Mouse (Mus musculus): ENCODE results near the gene Lpin2. TPM values are rescaled to one million over a fixed set of nuclear protein-coding genes. Genes with fewer than 3 reads are reported as not detected.

Gene Lpin2
- polyA plus RNA-seq, 2 experiments: 28.6 to 31.1 TPM

DNA sequence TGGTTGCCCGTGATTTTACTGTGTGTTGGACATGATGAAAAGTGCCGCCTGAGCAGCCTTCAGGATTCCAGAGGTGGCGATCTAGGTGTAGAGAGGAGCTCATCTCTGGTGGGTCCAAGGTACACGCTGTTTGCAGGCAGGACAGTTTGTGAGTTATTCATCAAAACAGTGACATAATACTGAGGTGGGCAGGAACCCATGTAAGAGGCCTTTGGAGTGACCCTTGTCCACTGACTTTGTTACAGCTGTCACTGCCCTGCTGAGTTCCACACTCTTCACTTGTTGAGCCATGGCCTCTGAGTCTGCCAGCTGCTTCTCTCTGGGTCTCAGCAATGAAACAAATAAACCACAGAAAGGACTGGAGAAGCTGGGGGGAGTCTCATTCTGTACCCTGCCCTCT, 19.8 kb downstream of the Lpin2 start:
- WGBS (ENCODE audit: insufficient replicate concordance): 79% methylated on average over 4 of the region's 4 CpGs
- Histone ChIP-seq H3K4me3 (ENCODE audit: insufficient read depth in 1 of 2, low read depth in 2 of 2, low read length in 2 of 2) (no peak overlapping the region), H3K27ac (no peak overlapping the region), H3K9me3 (ENCODE audit: control insufficient read depth, low read length) (no peaks in the 10 kb centered on the region), H3K36me3 (replicated peaks; ENCODE audit: control insufficient read depth, insufficient read depth, low read depth) (no peaks in the 10 kb centered on the region), H3K4me2 (ENCODE audit: low read depth) (no peak overlapping the region), H3K9ac (replicated peaks) (no peak overlapping the region), H3K27me3 (ENCODE audit: control insufficient read depth, insufficient read depth, low read length) (no peaks in the 10 kb centered on the region), H3K4me1 (replicated peaks; ENCODE audit: control insufficient read depth in 2 of 2, insufficient read depth in 2 of 2, low read length in 1 of 2) (peaks cover 23 to 37% of the 10 kb centered on the region in 2 experiments)
- TF ChIP-seq EP300 (IDR thresholded peaks at IDR 0.05; ENCODE audit: low read depth): no peak
- TF ChIP-seq CTCF (IDR thresholded peaks at IDR 0.05; ENCODE audit: low read depth): no peak
- ATAC-seq (ENCODE audit: insufficient read depth) (no peak), DNase-seq (ENCODE audit: low read depth in 3 of 3, low spot score in 3 of 3) (no peak)

- TF ChIP-seq EP300 (IDR thresholded peaks at IDR 0.05; ENCODE audit: low read depth) (peak; percentile 93), CTCF (IDR thresholded peaks at IDR 0.05; ENCODE audit: low read depth) (no peak)
- H3K27me3 ChIP-seq (ENCODE audit: control insufficient read depth, insufficient read depth, low read length): no peaks in the 10 kb centered on the region
- peaks cover 25 to 40% of the 10 kb centered on the region in 2 experiments for H3K4me1 ChIP-seq (replicated peaks; ENCODE audit: control insufficient read depth in 2 of 2, insufficient read depth in 2 of 2, low read length in 1 of 2)
- H3K4me2 ChIP-seq (ENCODE audit: low read depth): peak overlapping the region; percentile 77
- ATAC-seq (ENCODE audit: insufficient read depth) (peak; percentile 98), DNase-seq (ENCODE audit: low read depth in 3 of 3, low spot score in 3 of 3) (peak; percentile 84 to 85 (median 85))
- peaks cover 3% of the 10 kb centered on the region for H3K36me3 ChIP-seq (replicated peaks; ENCODE audit: control insufficient read depth, insufficient read depth, low read depth)
- H3K27ac ChIP-seq: peak overlapping the region; percentile 89
- H3K4me3 ChIP-seq (ENCODE audit: insufficient read depth in 1 of 2, low read depth in 2 of 2, low read length in 2 of 2): peak overlapping the region; percentile 59 to 62
- H3K9me3 ChIP-seq (ENCODE audit: control insufficient read depth, low read length): no peaks in the 10 kb centered on the region
- WGBS (ENCODE audit: insufficient replicate concordance): 43% methylated on average over 9 of the region's 9 CpGs
- H3K9ac ChIP-seq (replicated peaks): peak overlapping the region; percentile 75
Observed at GRCm38 (mm10) chr17:71203998-71204808, 21.8 kb downstream of the Lpin2 start.

DNA sequence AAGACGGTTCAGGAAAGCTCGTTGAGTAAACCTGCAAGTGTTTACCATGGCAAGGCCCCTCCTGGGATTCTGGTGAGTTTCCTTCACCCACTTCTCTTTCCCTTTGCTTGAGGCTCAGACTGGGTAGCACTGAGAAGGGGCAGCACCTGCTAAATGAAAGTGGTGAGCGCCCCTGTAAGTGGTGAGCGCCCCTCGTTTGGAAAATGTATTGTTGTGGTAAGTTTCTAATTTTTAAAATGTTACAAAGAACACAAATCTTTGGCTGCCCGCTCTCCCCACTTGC, 22.4 kb downstream of the Lpin2 start:
- Histone ChIP-seq H3K4me3 (ENCODE audit: insufficient read depth in 1 of 2, low read depth in 2 of 2, low read length in 2 of 2) (peak overlapping the region; percentile 59 to 62), H3K4me2 (ENCODE audit: low read depth) (peak overlapping the region; percentile 77), H3K4me1 (replicated peaks; ENCODE audit: control insufficient read depth in 2 of 2, insufficient read depth in 2 of 2, low read length in 1 of 2) (peaks cover 29 to 44% of the 10 kb centered on the region in 2 experiments), H3K27ac (peak overlapping the region; percentile 89), H3K9me3 (ENCODE audit: control insufficient read depth, low read length) (no peaks in the 10 kb centered on the region), H3K27me3 (ENCODE audit: control insufficient read depth, insufficient read depth, low read length) (no peaks in the 10 kb centered on the region), H3K36me3 (replicated peaks; ENCODE audit: control insufficient read depth, insufficient read depth, low read depth) (peaks cover 3% of the 10 kb centered on the region), H3K9ac (replicated peaks) (peak overlapping the region; percentile 75)
- ATAC-seq (ENCODE audit: insufficient read depth) (peak; percentile 26), DNase-seq (ENCODE audit: low read depth in 3 of 3, low spot score in 3 of 3) (no peak)
- no peak for TF ChIP-seq EP300 (IDR thresholded peaks at IDR 0.05; ENCODE audit: low read depth)
- 52% methylated on average over 6 of the region's 6 CpGs for WGBS (ENCODE audit: insufficient replicate concordance)

DNA sequence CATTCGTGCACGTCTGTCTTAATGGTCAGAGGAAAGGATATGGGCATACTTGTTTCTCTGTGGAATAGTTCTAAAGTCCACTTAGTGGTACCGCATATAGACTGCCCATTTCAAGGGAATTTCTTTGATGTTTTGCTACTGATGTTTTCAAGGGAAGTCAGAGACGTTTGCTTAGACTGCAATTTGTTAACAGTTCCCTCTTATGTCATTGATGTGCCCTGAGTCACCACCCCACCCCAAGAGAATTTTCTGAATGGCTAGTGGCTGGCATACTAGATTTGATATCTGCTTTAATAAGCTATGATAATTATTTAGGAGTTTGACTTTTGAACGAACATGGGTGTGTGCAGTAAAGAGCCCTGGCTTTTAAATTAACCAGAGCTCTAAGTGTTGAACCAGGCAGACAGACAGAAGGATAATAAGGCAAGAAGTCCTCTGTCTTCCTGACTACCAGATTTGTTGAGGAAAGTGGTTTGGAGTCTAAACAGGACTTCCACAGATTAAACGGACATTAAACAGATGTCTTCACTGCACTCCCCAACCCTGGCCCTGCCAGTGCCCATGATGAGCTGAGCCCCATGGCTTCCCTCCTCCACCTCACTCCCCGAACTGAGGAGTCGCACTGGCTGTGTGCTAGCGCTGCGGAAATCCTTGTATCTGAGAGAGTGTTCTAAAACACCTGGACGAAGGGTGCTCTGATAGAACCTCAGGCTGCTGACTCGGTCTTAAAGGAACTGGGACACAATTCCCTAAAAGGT, 24.0 kb downstream of the Lpin2 start:
- TF ChIP-seq CTCF (IDR thresholded peaks at IDR 0.05; ENCODE audit: low read depth) (no peak), EP300 (IDR thresholded peaks at IDR 0.05; ENCODE audit: low read depth) (no peak)
- 67% methylated on average over 12 of the region's 12 CpGs for WGBS (ENCODE audit: insufficient replicate concordance)
- peaks cover 3% of the 10 kb centered on the region for H3K36me3 ChIP-seq (replicated peaks; ENCODE audit: control insufficient read depth, insufficient read depth, low read depth)
- peak overlapping the region; percentile 30 to 62 for H3K4me3 ChIP-seq (ENCODE audit: insufficient read depth in 1 of 2, low read depth in 2 of 2, low read length in 2 of 2)
- H3K27ac ChIP-seq: peak overlapping the region; percentile 14
- ATAC-seq (ENCODE audit: insufficient read depth) (no peak), DNase-seq (ENCODE audit: low read depth in 3 of 3, low spot score in 3 of 3) (no peak)
- H3K4me1 ChIP-seq (replicated peaks; ENCODE audit: control insufficient read depth in 2 of 2, insufficient read depth in 2 of 2, low read length in 1 of 2): peaks cover 42 to 55% of the 10 kb centered on the region in 2 experiments
- H3K27me3 ChIP-seq (ENCODE audit: control insufficient read depth, insufficient read depth, low read length): no peaks in the 10 kb centered on the region
- H3K9ac ChIP-seq (replicated peaks): peak overlapping the region; percentile 56
- H3K9me3 ChIP-seq (ENCODE audit: control insufficient read depth, low read length): no peaks in the 10 kb centered on the region
- H3K4me2 ChIP-seq (ENCODE audit: low read depth): peak overlapping the region; percentile 77

DNA sequence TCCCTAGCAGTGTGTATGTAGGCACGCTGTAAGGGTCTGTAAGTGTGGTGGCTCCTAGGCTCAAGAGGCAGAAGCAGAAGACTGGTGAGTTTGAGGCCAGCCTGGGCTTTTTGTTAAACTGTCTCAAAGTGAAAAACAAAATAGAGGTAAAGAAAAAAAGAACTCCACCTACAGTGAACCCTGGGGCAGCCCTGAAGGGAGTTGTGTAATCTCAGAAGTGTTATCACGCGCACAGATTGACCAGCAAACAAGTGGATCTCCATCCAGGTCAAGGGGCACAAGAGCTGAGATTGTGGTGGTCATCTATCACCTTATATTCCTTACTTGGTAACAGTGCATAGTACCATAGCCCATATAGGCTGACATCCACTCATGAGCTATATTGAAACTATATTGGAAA, 24.9 kb downstream of the Lpin2 start:
- TF ChIP-seq EP300 (IDR thresholded peaks at IDR 0.05; ENCODE audit: low read depth) (no peak), CTCF (IDR thresholded peaks at IDR 0.05; ENCODE audit: low read depth) (no peak)
- peak overlapping the region; percentile 36 to 62 for H3K4me3 ChIP-seq (ENCODE audit: insufficient read depth in 1 of 2, low read depth in 2 of 2, low read length in 2 of 2)
- H3K27ac ChIP-seq: no peak overlapping the region
- peaks cover 47 to 60% of the 10 kb centered on the region in 2 experiments for H3K4me1 ChIP-seq (replicated peaks; ENCODE audit: control insufficient read depth in 2 of 2, insufficient read depth in 2 of 2, low read length in 1 of 2)
- peak overlapping the region; percentile 77 for H3K4me2 ChIP-seq (ENCODE audit: low read depth)
- H3K36me3 ChIP-seq (replicated peaks; ENCODE audit: control insufficient read depth, insufficient read depth, low read depth): peaks cover 3% of the 10 kb centered on the region
- no peaks in the 10 kb centered on the region for H3K27me3 ChIP-seq (ENCODE audit: control insufficient read depth, insufficient read depth, low read length)
- 93% methylated on average over 3 of the region's 3 CpGs for WGBS (ENCODE audit: insufficient replicate concordance)
- no peak overlapping the region for H3K9ac ChIP-seq (replicated peaks)
- no peaks in the 10 kb centered on the region for H3K9me3 ChIP-seq (ENCODE audit: control insufficient read depth, low read length)
- ATAC-seq (ENCODE audit: insufficient read depth) (no peak), DNase-seq (ENCODE audit: low read depth in 3 of 3, low spot score in 3 of 3) (no peak)

Measured in liver, embryonic 14.5 days (tissue).